Mouse (Mus musculus) G1E (cell line): ENCODE data around the gene Tlr12. TPM values are rescaled to one million over a fixed set of nuclear protein-coding genes. Genes with fewer than 3 reads are reported as not detected.
"Not testable (repeated sequence)": the region's sequence is repeated elsewhere in the genome, so short reads cannot be mapped to it uniquely, and the experiment has no call there.

Experiments
- ATAC-seq: 2 replicates; pipeline ENCODE4 v1.8.0; 2016; ENCODE audit warnings: mild to moderate bottlenecking; ENCODE audit not compliant: insufficient number of reproducible peaks, poor library complexity, low FRiP score, severe bottlenecking; ENCODE audit errors: extremely low read depth
- DNase-seq: peaks from one replicate; pipeline ENCODE4 v3.0.0; 2012; ENCODE audit warnings: low spot score
- H3K27me3 ChIP-seq: 2 replicates; pipeline ENCODE4 v1.6.1; 2012; ENCODE audit warnings: mild to moderate bottlenecking, low read length, inconsistent platforms; ENCODE audit not compliant: insufficient read depth
- H3K36me3 ChIP-seq: replicated peaks from 2 replicates; pipeline ENCODE3; 2012; ENCODE audit warnings: mild to moderate bottlenecking, inconsistent platforms
- H3K4me1 ChIP-seq: 2 replicates; pipeline ENCODE4 v1.6.1; 2012; ENCODE audit warnings: low read depth, low read length, inconsistent platforms, mixed read lengths; ENCODE audit not compliant: insufficient read depth
- H3K4me3 ChIP-seq: 2 replicates; pipeline ENCODE4 v1.5.1; 2012; ENCODE audit warnings: low read depth, mild to moderate bottlenecking, inconsistent platforms, low read length, moderate library complexity, mixed read lengths
- H3K9me3 ChIP-seq: replicated peaks from 2 replicates; pipeline ENCODE4 v1.6.1; 2012; ENCODE audit warnings: inconsistent platforms
- CTCF ChIP-seq: IDR thresholded peaks from 2 replicates; pipeline ENCODE4 v1.5.1; 2012; ENCODE audit warnings: low read depth, low read length, inconsistent platforms, mixed read lengths
- GATA1 ChIP-seq: IDR thresholded peaks from 2 replicates; pipeline ENCODE4 v1.6.1; 2012; ENCODE audit warnings: borderline replicate concordance, low read length, inconsistent platforms, mixed read lengths
- GATA2 ChIP-seq: IDR thresholded peaks from 2 replicates; pipeline ENCODE4 v1.6.1; 2012; ENCODE audit warnings: low read depth, low read length, inconsistent platforms, borderline replicate concordance
- POLR2AphosphoS5 ChIP-seq: IDR thresholded peaks from 2 replicates; pipeline ENCODE4 v1.6.1; 2012; ENCODE audit warnings: low read depth, low read length, inconsistent platforms; ENCODE audit not compliant: insufficient replicate concordance
- TAL1 ChIP-seq: conservative IDR thresholded peaks from 2 replicates; pipeline ENCODE4 v1.6.1; 2012; ENCODE audit warnings: low read depth, low read length, inconsistent platforms, mixed read lengths
- polyA plus RNA-seq: library from polyadenylated mRNA; stranded (reverse); fragments of >175 nt; gene quantifications from 2 replicates; pipeline ENCODE4 v1.2.3, GENCODE M21; 2012
- total RNA-seq, 2 experiments: library from RNA; stranded (forward) in 1 of 2; stranded (reverse) in 1 of 2; fragments of 200-1000 nt in 1 of 2; fragments of >200 nt in 1 of 2; fragmentation: Nextera tagmentation in 1 of 2; gene quantifications; 2 replicates each; pipeline ENCODE4 v1.2.3; 2014 to 2017

Tlr12 gene
- total RNA-seq (2014; fragmentation: Nextera tagmentation): not detected in 2 replicates
- 0.12 TPM in 1 of 2 replicates, not detected in the other for total RNA-seq (2017)
- not detected in 2 replicates for polyA plus RNA-seq

DNA sequence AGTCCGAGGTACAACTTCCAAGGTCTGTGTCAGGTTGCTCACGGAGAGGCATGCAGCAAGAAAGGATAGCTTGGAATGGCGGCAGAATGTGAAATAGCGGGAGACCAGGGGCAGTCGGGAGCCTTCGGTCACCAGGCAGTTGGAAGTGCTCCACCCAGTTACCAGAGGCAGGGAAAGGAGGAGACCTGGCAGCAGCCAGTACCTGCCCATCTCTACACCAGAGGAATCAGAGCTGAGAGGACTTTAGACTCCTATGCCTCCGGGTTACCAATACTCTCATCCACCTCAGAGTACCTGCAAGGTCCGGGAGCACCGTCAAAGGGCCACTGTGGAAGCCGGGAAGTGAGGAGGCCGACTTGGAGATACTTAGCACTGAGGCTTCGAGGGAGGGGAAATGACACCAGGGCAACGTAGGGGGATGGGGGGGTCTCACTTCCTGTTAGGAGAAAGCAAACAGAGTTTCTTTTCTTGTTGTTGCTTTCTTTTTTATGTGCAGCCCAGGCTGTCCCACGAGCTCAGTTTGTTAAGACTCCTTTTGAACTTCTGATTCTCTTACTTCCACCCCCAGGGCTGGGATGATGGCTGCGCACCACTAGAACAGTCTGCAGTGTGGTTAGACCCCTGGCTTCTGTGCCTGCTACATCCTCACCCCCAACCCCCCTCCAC, at the start of gene Tlr12:
Gene Tlr12, minus strand, starts transcription at position 374 of the 666 bp plus-strand sequence.
- peaks cover 10% of the 10 kb centered on the region for H3K27me3 ChIP-seq
- H3K9me3 ChIP-seq: no peaks in the 10 kb centered on the region; the same call in 1 of the 2 replicates
- no peaks in the 10 kb centered on the region for H3K36me3 ChIP-seq
- no peaks in the 10 kb centered on the region for H3K4me1 ChIP-seq
- TF ChIP-seq POLR2AphosphoS5 (no peak), CTCF (no peak), GATA1 (no peak), GATA2 (no peak), TAL1 (no peak)
- ATAC-seq (no peak), DNase-seq (no peak)
- no peak within 1 kb of the TSS for H3K4me3 ChIP-seq

DNA sequence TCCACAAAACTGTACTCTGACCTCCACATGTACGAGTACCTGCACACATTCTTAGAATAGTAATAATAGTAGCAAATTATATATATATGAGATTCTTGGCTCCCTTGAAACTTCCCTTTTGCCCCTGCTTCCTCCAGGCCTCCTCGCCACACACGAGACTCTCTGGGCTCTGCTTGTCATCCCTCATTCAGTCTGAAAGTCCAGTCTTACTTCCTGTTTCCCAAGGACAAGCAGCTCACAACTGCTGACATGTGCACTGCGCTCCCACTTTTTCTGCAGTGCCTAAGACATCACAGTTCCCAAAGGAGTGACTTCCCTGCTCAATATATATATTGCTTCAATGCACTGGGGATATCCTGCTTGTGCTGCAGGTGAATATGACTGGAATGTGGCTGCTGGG, 48.8 kb upstream of the Tlr12 start:
- peaks cover 21% of the 10 kb centered on the region for H3K27me3 ChIP-seq
- H3K4me3 ChIP-seq, H3K9me3 ChIP-seq, H3K36me3 ChIP-seq, H3K4me1 ChIP-seq, ATAC-seq, DNase-seq: not testable (repeated sequence)

DNA sequence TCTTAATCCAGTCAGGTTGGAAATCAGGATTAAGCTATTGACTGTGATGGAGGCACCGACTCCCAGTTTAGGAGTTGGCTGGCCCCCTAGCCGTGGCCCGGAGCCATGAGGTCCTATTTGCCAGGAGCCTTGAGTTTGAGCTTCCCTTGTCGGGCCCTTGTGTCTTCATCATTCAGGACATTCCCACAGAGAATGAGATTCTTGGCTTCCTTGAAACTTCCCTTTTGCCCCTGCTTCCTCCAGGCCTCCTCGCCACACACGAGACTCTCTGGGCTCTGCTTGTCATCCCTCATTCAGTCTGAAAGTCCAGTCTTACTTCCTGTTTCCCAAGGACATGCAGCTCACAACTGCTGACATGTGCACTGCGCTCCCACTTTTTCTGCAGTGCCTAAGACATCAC, 47.9 kb upstream of the Tlr12 start:
- not testable (repeated sequence) for H3K4me3 ChIP-seq, H3K36me3 ChIP-seq, H3K4me1 ChIP-seq, ATAC-seq, DNase-seq, H3K9me3 ChIP-seq
- peaks cover 17% of the 10 kb centered on the region for H3K27me3 ChIP-seq

DNA sequence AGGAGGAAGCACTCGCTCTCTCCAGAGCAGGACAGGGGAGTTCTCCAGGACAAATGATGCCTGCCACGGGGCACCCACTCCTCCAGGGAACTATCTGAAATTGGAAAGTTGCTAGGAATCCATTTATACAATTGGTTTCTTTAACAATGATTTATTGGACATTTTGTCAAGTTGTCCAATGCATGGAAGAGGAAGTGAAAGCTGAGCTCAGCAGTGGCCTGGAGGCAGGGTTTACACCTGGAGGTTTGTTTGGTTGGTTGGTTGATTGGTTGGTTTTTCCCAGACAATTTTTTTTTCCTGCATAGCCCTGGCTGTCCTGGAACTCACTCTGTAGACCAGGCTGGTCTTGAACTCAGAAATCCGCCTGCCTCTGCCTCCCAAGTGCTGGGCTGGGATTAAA, 45.6 kb upstream of the Tlr12 start:
- H3K4me3 ChIP-seq: no peak overlapping the region
- no peak for TF ChIP-seq GATA1
- no peak for TF ChIP-seq CTCF
- no peak for TF ChIP-seq TAL1
- TF ChIP-seq POLR2AphosphoS5: no peak
- no peak for TF ChIP-seq GATA2
- ATAC-seq (no peak), DNase-seq (no peak)
- H3K9me3 ChIP-seq: no peaks in the 10 kb centered on the region
- H3K36me3 ChIP-seq: no peaks in the 10 kb centered on the region
- no peaks in the 10 kb centered on the region for H3K4me1 ChIP-seq
- H3K27me3 ChIP-seq: peaks cover 6% of the 10 kb centered on the region; the same call in 1 of the 2 replicates

DNA sequence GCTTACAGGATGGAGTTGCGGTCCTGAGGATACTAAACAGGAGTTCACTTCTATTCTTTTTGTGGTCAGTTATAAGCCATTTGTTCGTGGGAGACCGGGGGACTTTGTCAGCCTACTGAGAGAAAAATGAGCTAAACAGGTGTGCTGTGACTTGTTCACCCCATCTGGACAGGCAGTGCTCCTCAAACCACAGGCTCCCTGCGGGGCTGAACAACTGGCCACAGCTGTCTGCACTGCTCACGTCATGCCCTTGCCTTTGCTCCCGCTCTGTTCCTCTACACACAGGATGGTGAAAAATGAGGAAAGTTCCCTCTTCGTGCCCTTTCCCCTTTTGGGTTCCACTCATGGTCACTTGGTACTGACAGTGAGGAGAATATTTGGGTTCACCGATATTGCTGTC, 42.6 kb upstream of the Tlr12 start:
- TF ChIP-seq GATA1: no peak
- no peak for TF ChIP-seq CTCF
- ATAC-seq (no peak), DNase-seq (no peak)
- peaks cover 4% of the 10 kb centered on the region; the same call in 1 of the 2 replicates for H3K27me3 ChIP-seq
- H3K4me1 ChIP-seq: no peaks in the 10 kb centered on the region
- H3K36me3 ChIP-seq: no peaks in the 10 kb centered on the region
- no peaks in the 10 kb centered on the region for H3K9me3 ChIP-seq
- no peak overlapping the region for H3K4me3 ChIP-seq

DNA sequence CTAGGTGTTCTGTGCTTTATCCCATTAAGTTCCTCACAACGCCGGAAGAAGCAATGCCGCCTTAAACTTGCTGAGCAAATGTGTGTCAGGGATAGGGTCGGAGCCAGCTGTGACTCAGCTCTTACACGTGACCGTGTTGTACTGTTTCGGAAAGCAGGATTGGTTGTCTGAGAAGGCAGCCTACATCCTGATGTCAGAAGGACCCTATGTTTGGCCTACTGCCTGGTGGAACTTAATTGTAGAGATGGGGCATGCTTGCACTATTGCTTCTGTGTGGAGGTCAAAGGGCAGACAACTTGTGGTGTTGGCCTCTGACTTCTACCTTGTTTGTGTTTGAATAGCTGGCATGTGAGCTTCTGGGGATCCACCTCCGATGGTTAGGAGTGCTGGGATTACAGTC, 41.8 kb upstream of the Tlr12 start:
- Histone ChIP-seq H3K4me1 (no peaks in the 10 kb centered on the region), H3K36me3 (no peaks in the 10 kb centered on the region), H3K27me3 (peaks cover 4% of the 10 kb centered on the region; the same call in 1 of the 2 replicates), H3K9me3 (peaks cover under 1% of the 10 kb centered on the region; the same call in 1 of the 2 replicates), H3K4me3 (no peak overlapping the region)
- ATAC-seq: no peak
- TF ChIP-seq CTCF (no peak), TAL1 (no peak), POLR2AphosphoS5 (no peak), GATA1 (no peak), GATA2 (no peak)
- DNase-seq: no peak

DNA sequence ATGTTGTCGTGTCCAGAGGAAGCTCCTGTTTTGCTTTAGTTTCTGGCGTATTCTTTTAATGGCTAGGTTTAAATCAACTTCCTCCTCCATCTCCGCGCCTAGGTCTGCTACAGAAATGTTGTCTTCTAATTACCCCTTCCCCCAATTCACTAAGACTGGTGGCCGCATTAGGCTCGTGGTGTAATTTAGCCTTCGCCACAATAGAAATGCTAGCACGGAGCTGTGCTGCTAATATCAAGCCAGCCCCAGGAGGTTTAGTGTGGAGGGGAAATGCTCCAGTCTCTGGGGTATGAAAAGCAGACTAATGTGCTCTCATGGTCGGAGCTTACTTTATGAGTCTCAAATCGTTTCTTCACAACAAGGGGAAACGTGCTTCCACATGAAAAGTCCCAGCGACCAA, 37.0 kb upstream of the Tlr12 start:
- H3K9me3 ChIP-seq: peaks cover 10% of the 10 kb centered on the region
- DNase-seq (no peak), ATAC-seq (no peak)
- H3K4me1 ChIP-seq: no peaks in the 10 kb centered on the region
- H3K36me3 ChIP-seq: no peaks in the 10 kb centered on the region
- H3K27me3 ChIP-seq: no peaks in the 10 kb centered on the region
- TF ChIP-seq GATA1 (no peak), TAL1 (no peak), CTCF (no peak), GATA2 (no peak), POLR2AphosphoS5 (no peak)
- H3K4me3 ChIP-seq: no peak overlapping the region
